Mouse (Mus musculus) T-helper 2 cell (primary cell): Measurements from ENCODE around the gene Lrwd1.

ENCODE experiments used
- in situ Hi-C: fragments of 300-600 bp; cut with MboI, MseI; formaldehyde crosslinking; loops from one replicate; pipeline ENCODE4 v1.15.1; 2025; ENCODE audit warnings: high pct_unique_total_duplicates

Lrwd1 gene

GRCm38 (mm10) chr5:136135571-136136291, at the start of gene Lrwd1, which contains the start of gene Alkbh4:
Gene Lrwd1 (minus strand): TSS chr5:136136074.
Gene Alkbh4 (plus strand): TSS chr5:136136146.
- in situ Hi-C loops, result loop anchor here (10.0 kb wide), 1 partner anchor 909 kb away; the partner anchor contains the start of gene Ap1s1

GRCm38 (mm10) chr5:136183766-136184165, 47.9 kb upstream of the Lrwd1 start:
- in situ Hi-C loops, result no loop called here

GRCm38 (mm10) chr5:136182830-136183229, 47.0 kb upstream of the Lrwd1 start:
- in situ Hi-C loops, result no loop called here

GRCm38 (mm10) chr5:136182049-136182448, 46.2 kb upstream of the Lrwd1 start:
- in situ Hi-C loops, result no loop called here

- in situ Hi-C loops, result no loop called here
These were observed 45.3 kb upstream of the Lrwd1 start for GRCm38 (mm10) chr5:136181197-136181596.

GRCm38 (mm10) chr5:136179594-136179993, 43.7 kb upstream of the Lrwd1 start:
- in situ Hi-C loops, result no loop called here

- in situ Hi-C loops, result no loop called here
These were observed 38.0 kb upstream of the Lrwd1 start for GRCm38 (mm10) chr5:136173606-136174463.

- in situ Hi-C loops, result no loop called here
These were observed 37.1 kb upstream of the Lrwd1 start for GRCm38 (mm10) chr5:136172939-136173338.

- in situ Hi-C loops, result no loop called here
These were observed 35.8 kb upstream of the Lrwd1 start for GRCm38 (mm10) chr5:136171363-136172341.

GRCm38 (mm10) chr5:136170512-136171362, 34.9 kb upstream of the Lrwd1 start, which contains the start of gene Orai2:
Gene Orai2 (minus strand): TSS chr5:136170713.
- in situ Hi-C loops, result no loop called here

- in situ Hi-C loops, result loop anchor here (10.0 kb wide), 1 partner anchor 1035 kb away; no protein-coding TSS in a partner anchor
These were observed 34.0 kb upstream of the Lrwd1 start for GRCm38 (mm10) chr5:136169626-136170511.

GRCm38 (mm10) chr5:136168071-136168470, 32.2 kb upstream of the Lrwd1 start:
- in situ Hi-C loops, result loop anchor here (10.0 kb wide), 1 partner anchor 1037 kb away; no protein-coding TSS in a partner anchor

- in situ Hi-C loops, result loop anchor here (10.0 kb wide), 1 partner anchor 1038 kb away; no protein-coding TSS in a partner anchor
These were observed 31.4 kb upstream of the Lrwd1 start for GRCm38 (mm10) chr5:136167296-136167695.

- in situ Hi-C loops, result loop anchor here (10.0 kb wide), 1 partner anchor 1040 kb away; no protein-coding TSS in a partner anchor
These were observed 29.4 kb upstream of the Lrwd1 start for GRCm38 (mm10) chr5:136165246-136165645.

- in situ Hi-C loops, result loop anchor here (10.0 kb wide), 1 partner anchor 1041 kb away; no protein-coding TSS in a partner anchor
These were observed 28.1 kb upstream of the Lrwd1 start for GRCm38 (mm10) chr5:136163807-136164474.

- in situ Hi-C loops, result loop anchor here (10.0 kb wide), 1 partner anchor 1045 kb away; no protein-coding TSS in a partner anchor
These were observed 24.2 kb upstream of the Lrwd1 start for GRCm38 (mm10) chr5:136160084-136160483.

GRCm38 (mm10) chr5:136155399-136155798, 19.5 kb upstream of the Lrwd1 start:
- in situ Hi-C loops, result no loop called here

GRCm38 (mm10) chr5:136152365-136152764, 16.5 kb upstream of the Lrwd1 start:
- in situ Hi-C loops, result no loop called here
